Mouse (Mus musculus) stomach, embryonic 14.5 days (tissue): ENCODE data around the gene Jtb. TPM values are rescaled to one million over a fixed set of nuclear protein-coding genes. Genes with fewer than 3 reads are reported as not detected.

Experiments used
- ATAC-seq: fragments of 200-750 bp; cut with Nextera tagmentation; 2 replicates; pipeline ENCODE4 v1.8.0; 2017; ENCODE audit warnings: low read depth, moderate TSS enrichment; ENCODE audit not compliant: insufficient number of reproducible peaks, insufficient read depth, low FRiP score
- H3K27ac ChIP-seq: fragments of 300-500 bp; sonication (generic); 2 replicates; pipeline ENCODE4 v1.5.1; 2014; ENCODE audit warnings: mild to moderate bottlenecking, low read length, moderate library complexity, mixed read lengths
- H3K27me3 ChIP-seq: fragments of 300-500 bp; sonication (generic); 2 replicates; pipeline ENCODE4 v1.6.1; 2014; ENCODE audit warnings: low read length, control low read depth, mixed read lengths; ENCODE audit not compliant: control insufficient read depth, insufficient read depth
- H3K36me3 ChIP-seq: fragments of 300-500 bp; sonication (generic); 2 replicates; pipeline ENCODE4 v1.6.1; 2014; ENCODE audit warnings: mild to moderate bottlenecking, control low read depth, low read length, moderate library complexity, mixed read lengths; ENCODE audit not compliant: control insufficient read depth, insufficient read depth
- H3K4me1 ChIP-seq: fragments of 300-500 bp; sonication (generic); 2 replicates; pipeline ENCODE4 v1.6.1; 2014; ENCODE audit warnings: low read length, control low read depth, mixed read lengths; ENCODE audit not compliant: control insufficient read depth, insufficient read depth
- H3K4me2 ChIP-seq: fragments of 300-500 bp; sonication (generic); replicated peaks from 2 replicates; pipeline ENCODE4 v1.6.1; 2014; ENCODE audit warnings: low read depth, low read length, control low read depth
- H3K4me3 ChIP-seq: fragments of 300-500 bp; sonication (generic); 2 replicates; pipeline ENCODE4 v1.5.1; 2014; ENCODE audit warnings: low read depth, low read length, control low read depth
- H3K9ac ChIP-seq: fragments of 300-500 bp; sonication (generic); replicated peaks from 2 replicates; pipeline ENCODE4 v1.6.1; 2014; ENCODE audit warnings: low read depth, mild to moderate bottlenecking, control low read depth, low read length, moderate library complexity, mixed read lengths
- H3K9me3 ChIP-seq: fragments of 300-500 bp; sonication (generic); 2 replicates; pipeline ENCODE4 v1.6.1; 2016; ENCODE audit warnings: low read depth, low read length, control low read depth; ENCODE audit not compliant: control insufficient read depth
- WGBS: fragments of 180-500 bp; shearing (Covaris S2); extraction: QIAGEN DNeasy Blood & Tissue Kit; methylation state at CpG from one replicate; pipeline ENCODE4 v1.1.7; 2014; 5-methylcytosine and 5-hydroxymethylcytosine counted together
- polyA plus RNA-seq: library from polyadenylated mRNA; unstranded; fragments of >200 nt; fragmentation: Nextera tagmentation; extraction: Ambion mirVana; gene quantifications from 2 replicates; pipeline ENCODE4 v1.2.1, GENCODE M21; 2014

Jtb gene
- polyA plus RNA-seq, 1 experiment from 2014 or later = 112 TPM

DNA sequence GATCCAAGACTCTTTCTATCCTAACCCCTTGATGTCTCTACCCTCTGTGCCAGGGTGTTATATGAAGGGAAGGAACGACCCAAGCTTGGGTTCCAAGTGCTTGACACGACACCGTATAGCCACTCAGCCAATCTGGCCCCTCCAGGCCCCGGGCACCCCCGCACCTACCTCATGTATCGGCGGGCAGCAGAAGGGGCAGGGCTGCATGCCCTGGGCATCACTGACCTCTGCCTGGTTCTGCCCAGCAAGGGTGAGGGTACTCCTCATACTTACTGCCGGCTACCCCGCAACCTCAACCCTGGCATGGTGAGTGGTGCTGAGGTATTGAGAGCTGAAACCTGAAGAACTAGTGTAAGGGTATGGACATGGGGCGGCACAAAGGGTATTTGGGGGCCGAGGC lies 36.8 kb downstream of the Jtb start:
- Histone ChIP-seq H3K9me3 (no peaks in the 10 kb centered on the region), H3K9ac (no peak overlapping the region), H3K27me3 (no peaks in the 10 kb centered on the region), H3K4me2 (no peak overlapping the region), H3K4me1 (peaks cover 7% of the 10 kb centered on the region), H3K36me3 (peaks cover 10% of the 10 kb centered on the region; the same call in 1 of the 2 replicates), H3K27ac (no peak overlapping the region), H3K4me3 (no peak overlapping the region)
- no peak for ATAC-seq
- 96% methylated on average over 11 of the region's 11 CpGs for WGBS

DNA sequence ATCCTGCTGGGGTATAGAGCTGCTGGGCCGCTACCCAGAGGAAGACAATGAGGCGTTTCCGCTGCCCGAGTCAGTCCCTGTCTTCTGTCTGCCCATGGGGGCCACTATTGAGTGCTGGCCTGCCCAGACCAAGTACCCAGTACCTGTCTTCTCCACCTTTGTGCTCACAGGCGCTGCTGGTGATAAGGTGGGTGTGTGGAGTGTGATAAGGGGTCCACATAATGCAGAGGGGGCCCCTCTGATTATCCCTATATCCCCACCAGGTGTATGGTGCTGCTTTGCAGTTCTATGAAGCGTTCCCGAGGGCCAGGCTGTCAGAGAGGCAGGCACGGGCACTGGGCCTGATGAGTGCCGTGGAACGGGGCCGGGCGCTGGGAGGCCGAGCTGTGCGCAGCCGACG lies 37.6 kb downstream of the Jtb start:
- WGBS = 87% methylated on average over 16 of the region's 16 CpGs
- Histone ChIP-seq H3K4me1 (peaks cover 7% of the 10 kb centered on the region), H3K36me3 (peaks cover 10% of the 10 kb centered on the region; the same call in 1 of the 2 replicates), H3K9me3 (no peaks in the 10 kb centered on the region), H3K27me3 (no peaks in the 10 kb centered on the region), H3K4me3 (no peak overlapping the region), H3K27ac (no peak overlapping the region), H3K4me2 (no peak overlapping the region), H3K9ac (no peak overlapping the region)
- ATAC-seq = no peak

DNA sequence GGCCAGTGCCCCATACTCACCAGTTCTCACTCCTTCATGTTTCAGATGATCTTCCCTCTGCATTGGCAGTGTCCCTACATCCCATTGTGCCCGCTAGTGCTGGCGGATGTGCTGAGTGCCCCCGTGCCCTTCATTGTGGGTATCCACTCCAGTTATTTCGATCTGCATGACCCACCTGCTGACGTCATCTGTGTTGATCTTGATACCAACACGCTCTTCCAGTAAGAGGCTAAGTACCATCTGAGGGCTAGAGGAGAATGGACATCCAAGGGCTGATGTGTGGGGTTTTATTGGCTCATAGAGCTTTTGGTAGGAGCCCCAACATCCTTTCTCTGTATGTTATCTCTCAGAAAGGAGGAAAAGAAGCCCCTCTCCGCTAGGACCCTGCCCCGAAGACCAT lies 39.4 kb downstream of the Jtb start:
- Histone ChIP-seq H3K9ac (no peak overlapping the region), H3K9me3 (no peaks in the 10 kb centered on the region), H3K27ac (no peak overlapping the region), H3K27me3 (no peaks in the 10 kb centered on the region), H3K36me3 (peaks cover 11% of the 10 kb centered on the region; the same call in 1 of the 2 replicates), H3K4me3 (no peak overlapping the region), H3K4me2 (no peak overlapping the region), H3K4me1 (peaks cover 7% of the 10 kb centered on the region)
- no peak for ATAC-seq
- 91% methylated on average over 8 of the region's 8 CpGs for WGBS

DNA sequence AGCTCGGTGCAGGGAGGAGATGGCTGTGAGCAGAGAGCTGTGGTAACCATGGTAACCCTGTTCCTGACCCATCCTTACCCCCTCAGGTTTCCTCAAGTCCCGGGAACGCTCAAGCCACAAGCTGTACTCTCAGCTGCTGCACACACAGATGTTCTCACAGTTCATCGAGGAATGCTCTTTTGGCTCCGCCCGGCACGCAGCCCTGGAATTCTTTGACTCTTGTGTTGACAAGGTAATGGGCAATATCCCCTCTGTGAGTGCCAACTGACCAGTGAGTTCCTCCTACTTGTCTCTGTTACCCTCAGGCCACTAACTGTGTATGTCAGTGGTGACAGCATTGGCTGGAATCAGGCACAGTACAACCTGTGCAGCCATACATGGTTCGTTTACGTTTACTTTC lies 40.8 kb downstream of the Jtb start:
- 57% methylated on average over 9 of the region's 9 CpGs for WGBS
- H3K9me3 ChIP-seq = no peaks in the 10 kb centered on the region
- ATAC-seq = no peak
- H3K36me3 ChIP-seq = peaks cover 14% of the 10 kb centered on the region
- no peak overlapping the region for H3K4me2 ChIP-seq
- no peaks in the 10 kb centered on the region for H3K4me1 ChIP-seq
- no peak overlapping the region for H3K4me3 ChIP-seq
- no peak overlapping the region for H3K9ac ChIP-seq
- H3K27ac ChIP-seq = no peak overlapping the region
- H3K27me3 ChIP-seq = no peaks in the 10 kb centered on the region

DNA sequence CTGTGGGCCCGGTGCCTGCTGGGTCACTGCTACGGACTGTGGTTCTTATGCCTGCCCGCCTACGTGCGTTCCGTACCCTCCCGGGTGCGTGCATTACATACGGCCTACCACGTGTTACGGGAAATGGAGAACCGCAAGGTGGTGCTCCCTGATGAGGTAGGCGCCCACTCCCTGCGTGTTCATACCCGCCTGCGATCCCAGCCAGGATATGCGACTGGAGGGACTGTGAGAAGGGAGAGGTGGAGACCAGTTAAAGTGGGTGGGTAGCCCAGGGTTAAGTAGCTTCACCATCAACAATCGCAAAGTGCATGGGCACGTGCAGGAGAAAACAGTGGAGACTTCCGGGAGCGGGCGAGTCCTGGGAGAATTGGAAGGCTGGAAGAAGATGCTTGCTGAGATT lies 42.5 kb downstream of the Jtb start:
- Histone ChIP-seq H3K4me2 (no peak overlapping the region), H3K9ac (no peak overlapping the region), H3K4me1 (no peaks in the 10 kb centered on the region), H3K36me3 (peaks cover 25% of the 10 kb centered on the region), H3K27me3 (no peaks in the 10 kb centered on the region), H3K9me3 (no peaks in the 10 kb centered on the region), H3K27ac (no peak overlapping the region), H3K4me3 (no peak overlapping the region)
- WGBS = 96% methylated on average over 22 of the region's 22 CpGs
- ATAC-seq = no peak

DNA sequence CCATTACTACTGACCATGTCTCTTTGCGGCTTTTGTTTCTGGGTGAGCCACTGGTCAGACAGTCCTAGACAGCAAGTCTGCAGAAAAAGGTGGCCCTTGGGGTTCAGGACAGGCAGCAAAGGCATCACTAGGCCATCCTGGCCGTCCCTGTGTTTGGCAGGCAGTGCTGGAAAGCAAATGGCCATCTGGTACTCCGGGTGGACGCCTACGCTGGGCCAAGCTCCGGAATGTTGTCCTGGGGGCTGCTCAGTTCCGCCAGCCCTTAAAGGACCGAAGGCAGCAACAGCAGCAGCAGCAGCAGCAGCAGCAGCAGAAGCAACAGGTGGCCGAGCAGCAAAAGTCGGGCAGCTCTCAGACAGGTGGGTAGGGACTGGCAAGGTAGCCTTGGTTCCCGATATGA lies 43.9 kb downstream of the Jtb start:
- whole genome bisulfite sequencing = 91% methylated on average over 11 of the region's 11 CpGs
- no peak overlapping the region for H3K4me2 ChIP-seq
- no peak overlapping the region for H3K4me3 ChIP-seq
- H3K4me1 ChIP-seq = no peaks in the 10 kb centered on the region
- H3K27ac ChIP-seq = no peak overlapping the region
- no peak for ATAC-seq
- no peaks in the 10 kb centered on the region for H3K9me3 ChIP-seq
- no peaks in the 10 kb centered on the region for H3K27me3 ChIP-seq
- peaks cover 34% of the 10 kb centered on the region for H3K36me3 ChIP-seq
- H3K9ac ChIP-seq = no peak overlapping the region

DNA sequence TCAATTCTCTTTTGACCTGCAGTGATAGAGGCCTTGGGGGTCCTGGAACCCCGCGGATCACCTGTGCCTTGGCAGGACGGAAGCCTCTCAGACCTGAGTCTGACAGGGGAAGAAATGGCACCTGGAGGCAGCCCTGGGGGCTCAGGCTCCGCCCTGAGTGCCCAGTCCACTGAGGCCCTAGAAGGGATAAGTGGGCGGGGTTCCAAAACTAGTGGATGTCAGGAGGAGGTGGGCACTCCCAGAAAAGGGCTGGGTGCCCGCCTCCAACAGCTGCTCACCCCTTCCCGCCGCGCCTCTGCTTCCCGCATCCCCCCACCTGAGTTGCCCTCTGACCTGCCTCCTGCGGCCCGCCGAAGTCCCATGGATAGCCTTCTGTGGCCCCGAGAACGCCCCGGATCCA lies 45.5 kb downstream of the Jtb start:
- no peak overlapping the region for H3K9ac ChIP-seq
- no peak overlapping the region for H3K4me3 ChIP-seq
- no peak for ATAC-seq
- H3K36me3 ChIP-seq = peaks cover 34% of the 10 kb centered on the region
- H3K27me3 ChIP-seq = no peaks in the 10 kb centered on the region
- no peaks in the 10 kb centered on the region for H3K4me1 ChIP-seq
- WGBS = 52% methylated on average over 16 of the region's 16 CpGs
- H3K27ac ChIP-seq = no peak overlapping the region
- no peak overlapping the region for H3K4me2 ChIP-seq
- H3K9me3 ChIP-seq = no peaks in the 10 kb centered on the region

DNA sequence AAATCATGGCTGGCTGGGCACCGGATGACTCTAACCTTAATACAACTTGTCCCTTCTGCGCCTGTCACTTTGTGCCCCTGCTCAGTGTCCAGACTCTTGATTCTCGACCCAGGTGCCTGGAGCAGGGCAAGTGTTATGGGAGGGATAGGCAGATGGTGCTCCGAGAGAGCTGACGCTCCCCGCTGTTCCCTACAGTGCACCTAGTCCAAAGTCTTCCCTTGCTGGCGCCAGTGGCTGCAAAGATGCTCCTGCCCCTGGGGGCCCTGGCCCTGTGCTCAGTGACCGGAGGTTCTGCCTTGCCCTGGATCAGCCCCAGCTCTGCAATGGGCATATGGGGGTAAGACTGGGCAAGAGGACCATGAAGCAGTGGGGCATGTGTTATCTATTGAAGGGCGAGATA lies 46.4 kb downstream of the Jtb start:
- ATAC-seq = no peak
- H3K9me3 ChIP-seq = no peaks in the 10 kb centered on the region
- H3K4me3 ChIP-seq = no peak overlapping the region
- H3K4me2 ChIP-seq = no peak overlapping the region
- no peaks in the 10 kb centered on the region for H3K27me3 ChIP-seq
- WGBS = 92% methylated on average over 9 of the region's 9 CpGs
- peaks cover 34% of the 10 kb centered on the region for H3K36me3 ChIP-seq
- H3K9ac ChIP-seq = no peak overlapping the region
- no peak overlapping the region for H3K27ac ChIP-seq
- no peaks in the 10 kb centered on the region for H3K4me1 ChIP-seq

DNA sequence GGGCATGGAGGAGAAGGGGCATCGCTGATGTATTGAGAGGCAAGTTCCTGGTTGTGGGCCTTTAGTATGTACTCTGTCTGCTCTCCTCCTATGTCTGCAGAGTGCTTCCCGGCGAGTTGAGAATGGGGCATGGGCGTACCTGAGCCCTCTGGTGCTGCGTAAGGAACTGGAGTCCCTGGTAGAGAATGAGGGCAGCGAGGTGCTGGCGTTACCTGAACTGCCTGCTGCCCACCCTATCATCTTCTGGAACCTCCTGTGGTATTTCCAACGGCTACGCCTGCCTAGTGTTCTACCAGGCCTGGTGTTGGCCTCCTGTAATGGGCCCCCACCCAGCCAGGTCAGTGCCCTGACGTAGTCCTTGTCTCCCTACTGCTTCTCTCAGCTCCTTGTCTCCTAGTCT lies 46.8 kb downstream of the Jtb start:
- 94% methylated on average over 10 of the region's 10 CpGs for WGBS
- no peak for ATAC-seq
- H3K9me3 ChIP-seq = no peaks in the 10 kb centered on the region
- H3K9ac ChIP-seq = no peak overlapping the region
- peaks cover 34% of the 10 kb centered on the region for H3K36me3 ChIP-seq
- H3K4me1 ChIP-seq = no peaks in the 10 kb centered on the region
- no peaks in the 10 kb centered on the region for H3K27me3 ChIP-seq
- no peak overlapping the region for H3K4me2 ChIP-seq
- H3K4me3 ChIP-seq = no peak overlapping the region
- H3K27ac ChIP-seq = no peak overlapping the region
